Mouse (Mus musculus) liver, embryonic 13.5 days (tissue): Measurements from ENCODE around the gene Evi5l. TPM values are rescaled to one million over a fixed set of nuclear protein-coding genes. Genes with fewer than 3 reads are reported as not detected.
A peak's percentile ranks its signal among the peaks of the same experiment; 100 is the strongest.

ENCODE experiments used
- ATAC-seq: fragments of 200-750 bp; cut with Nextera tagmentation; 2 replicates; pipeline ENCODE4 v1.8.0; 2017; ENCODE audit warnings: low read depth, mild to moderate bottlenecking, moderate number of reproducible peaks, moderate library complexity
- DNase-seq: peaks from one replicate; pipeline ENCODE4 v3.0.0; 2022
- H3K27ac ChIP-seq: fragments of 300-500 bp; sonication (generic); 2 replicates; pipeline ENCODE4 v1.5.1; 2015; ENCODE audit warnings: moderate library complexity, mild to moderate bottlenecking, inconsistent platforms
- H3K27me3 ChIP-seq: fragments of 300-500 bp; sonication (generic); 2 replicates; pipeline ENCODE4 v1.6.1; 2015; ENCODE audit warnings: mild to moderate bottlenecking, inconsistent platforms
- H3K36me3 ChIP-seq: fragments of 300-500 bp; sonication (generic); 2 replicates; pipeline ENCODE4 v1.6.1; 2015; ENCODE audit warnings: mild to moderate bottlenecking, inconsistent platforms
- H3K4me1 ChIP-seq: fragments of 300-500 bp; sonication (generic); replicated peaks from 2 replicates; pipeline ENCODE4 v1.6.1; 2015; ENCODE audit warnings: inconsistent platforms
- H3K4me2 ChIP-seq: fragments of 300-500 bp; sonication (generic); 2 replicates; pipeline ENCODE4 v1.6.1; 2015; ENCODE audit warnings: inconsistent platforms, mild to moderate bottlenecking, moderate library complexity
- H3K4me3 ChIP-seq: fragments of 300-500 bp; sonication (generic); replicated peaks from 2 replicates; pipeline ENCODE4 v1.5.1; 2015; ENCODE audit warnings: mild to moderate bottlenecking, inconsistent platforms
- H3K9ac ChIP-seq: fragments of 300-500 bp; sonication (generic); 2 replicates; pipeline ENCODE4 v1.6.1; 2015; ENCODE audit warnings: mild to moderate bottlenecking, inconsistent platforms
- H3K9me3 ChIP-seq: fragments of 300-500 bp; sonication (generic); replicated peaks from 2 replicates; pipeline ENCODE4 v1.6.1; 2016; ENCODE audit warnings: inconsistent platforms
- WGBS: fragments of 180-500 bp; shearing (Covaris S2); methylation state at CpG from one replicate; pipeline ENCODE4 v1.1.7; 2015; ENCODE audit not compliant: insufficient replicate concordance; 5-methylcytosine and 5-hydroxymethylcytosine counted together
- polyA plus RNA-seq: library from polyadenylated mRNA; unstranded; fragments of >200 nt; fragmentation: Nextera tagmentation; extraction: Ambion mirVana; gene quantifications from 2 replicates; pipeline ENCODE4 v1.2.1, GENCODE M21; 2015

Gene Evi5l
- polyA plus RNA-seq, 1 experiment from 2014 or later: 5.6 TPM

GRCm38 (mm10) chr8:4206182-4207015, 40.0 kb downstream of the Evi5l start:
- Histone ChIP-seq H3K9me3 (no peaks in the 10 kb centered on the region), H3K4me3 (peak overlapping the region; percentile 33), H3K4me2 (peak overlapping the region; percentile 52), H3K4me1 (peaks cover 20% of the 10 kb centered on the region), H3K9ac (0 out of 2 replicates have a peak overlapping the region, but pooled peaks have one; percentile 17), H3K27ac (no peak overlapping the region), H3K36me3 (no peaks in the 10 kb centered on the region), H3K27me3 (peaks cover 70% of the 10 kb centered on the region)
- no peak for DNase-seq
- peak; percentile 75 for ATAC-seq
- 15% methylated on average over 44 of the region's 44 CpGs for WGBS

- Histone ChIP-seq H3K4me3 (0 out of 2 replicates have a peak overlapping the region, but pooled peaks have one; percentile 33), H3K27ac (no peak overlapping the region)
These were observed 40.6 kb downstream of the Evi5l start for GRCm38 (mm10) chr8:4207016-4207350.

GRCm38 (mm10) chr8:4211097-4211496, 44.7 kb downstream of the Evi5l start:
- Histone ChIP-seq H3K36me3 (no peaks in the 10 kb centered on the region), H3K27me3 (peaks cover 78% of the 10 kb centered on the region), H3K4me3 (no peak overlapping the region), H3K27ac (no peak overlapping the region), H3K4me1 (peaks cover 32% of the 10 kb centered on the region), H3K9me3 (no peaks in the 10 kb centered on the region), H3K4me2 (no peak overlapping the region), H3K9ac (no peak overlapping the region)
- 61% methylated on average over 6 of the region's 6 CpGs for WGBS
- DNase-seq: no peak
- ATAC-seq: no peak

More at GRCm38 (mm10) chr8:4207016-4207350, 40.6 kb downstream of the Evi5l start:
- no peak overlapping the region for H3K9ac ChIP-seq
- peaks cover 71% of the 10 kb centered on the region for H3K27me3 ChIP-seq
- peak overlapping the region; percentile 52 for H3K4me2 ChIP-seq
- ATAC-seq (no peak), DNase-seq (no peak)
- no peaks in the 10 kb centered on the region for H3K36me3 ChIP-seq
- H3K9me3 ChIP-seq: no peaks in the 10 kb centered on the region
- 49% methylated on average over 2 of the region's 2 CpGs for WGBS
- peaks cover 20% of the 10 kb centered on the region for H3K4me1 ChIP-seq

GRCm38 (mm10) chr8:4212809-4213209, 46.4 kb downstream of the Evi5l start:
- Histone ChIP-seq H3K27ac (no peak overlapping the region), H3K9ac (peak overlapping the region; percentile 26; the same call in 1 of the 2 replicates), H3K4me3 (peak overlapping the region; percentile 50), H3K4me1 (peaks cover 25% of the 10 kb centered on the region), H3K4me2 (peak overlapping the region; percentile 67), H3K9me3 (no peaks in the 10 kb centered on the region), H3K36me3 (no peaks in the 10 kb centered on the region), H3K27me3 (peaks cover 78% of the 10 kb centered on the region)
- DNase-seq (no peak), ATAC-seq (peak; percentile 24)
- WGBS: 2% methylated on average over 25 of the region's 25 CpGs

GRCm38 (mm10) chr8:4213210-4214005, 47.0 kb downstream of the Evi5l start:
- Histone ChIP-seq H3K27ac (0 out of 2 replicates have a peak overlapping the region, but pooled peaks have one; percentile 23), H3K4me1 (peaks cover 25% of the 10 kb centered on the region), H3K9ac (peak overlapping the region; percentile 41), H3K4me2 (peak overlapping the region; percentile 67), H3K4me3 (peak overlapping the region; percentile 50), H3K27me3 (peaks cover 78% of the 10 kb centered on the region), H3K9me3 (no peaks in the 10 kb centered on the region), H3K36me3 (no peaks in the 10 kb centered on the region)
- WGBS: 2% methylated on average over 18 of the region's 18 CpGs
- ATAC-seq (peak; percentile 59), DNase-seq (no peak)

- Histone ChIP-seq H3K4me2 (peak overlapping the region; percentile 67), H3K27ac (no peak overlapping the region), H3K4me1 (peaks cover 25% of the 10 kb centered on the region), H3K9ac (peak overlapping the region; percentile 41), H3K4me3 (peak overlapping the region; percentile 50), H3K36me3 (no peaks in the 10 kb centered on the region), H3K27me3 (peaks cover 84% of the 10 kb centered on the region), H3K9me3 (no peaks in the 10 kb centered on the region)
- ATAC-seq (peak; percentile 77), DNase-seq (peak; percentile 49)
- WGBS: 4% methylated on average over 33 of the region's 33 CpGs
These were observed 47.9 kb downstream of the Evi5l start for GRCm38 (mm10) chr8:4214006-4214980.

GRCm38 (mm10) chr8:4216296-4216695, 49.9 kb downstream of the Evi5l start:
- Histone ChIP-seq H3K4me2 (peak overlapping the region; percentile 67), H3K36me3 (no peaks in the 10 kb centered on the region), H3K27me3 (peaks cover 69% of the 10 kb centered on the region), H3K27ac (no peak overlapping the region), H3K9ac (no peak overlapping the region), H3K4me3 (0 out of 2 replicates have a peak overlapping the region, but pooled peaks have one; percentile 43), H3K4me1 (peaks cover 25% of the 10 kb centered on the region), H3K9me3 (no peaks in the 10 kb centered on the region)
- 11% methylated on average over 18 of the region's 18 CpGs for WGBS
- DNase-seq (no peak), ATAC-seq (no peak)

GRCm38 (mm10) chr8:4216791-4217621, 50.6 kb downstream of the Evi5l start, which contains the start of gene Prr36:
TSS of gene Prr36 (minus strand) at chr8:4217459.
- 5% methylated on average over 44 of the region's 44 CpGs for WGBS
- Histone ChIP-seq H3K27me3 (peaks cover 67% of the 10 kb centered on the region), H3K4me3 (peak within 1 kb of the TSS; percentile 43), H3K4me1 (peaks cover 25% of the 10 kb centered on the region), H3K27ac (no peak within 1 kb of the TSS), H3K4me2 (peak within 1 kb of the TSS; percentile 67), H3K9me3 (no peaks in the 10 kb centered on the region), H3K36me3 (no peaks in the 10 kb centered on the region), H3K9ac (no peak within 1 kb of the TSS)
- DNase-seq: no peak
- no peak for ATAC-seq

- Histone ChIP-seq H3K27ac (no peak overlapping the region), H3K27me3 (peaks cover 61% of the 10 kb centered on the region), H3K9ac (no peak overlapping the region), H3K4me3 (no peak overlapping the region), H3K4me1 (peaks cover 6% of the 10 kb centered on the region), H3K36me3 (no peaks in the 10 kb centered on the region), H3K9me3 (no peaks in the 10 kb centered on the region), H3K4me2 (no peak overlapping the region)
- ATAC-seq (no peak), DNase-seq (no peak)
- WGBS: 66% methylated on average over 3 of the region's 3 CpGs
These were observed 53.2 kb downstream of the Evi5l start for GRCm38 (mm10) chr8:4219617-4220016.

GRCm38 (mm10) chr8:4222059-4222458, 55.7 kb downstream of the Evi5l start:
- Histone ChIP-seq H3K4me2 (no peak overlapping the region), H3K36me3 (no peaks in the 10 kb centered on the region), H3K4me1 (peaks cover 7% of the 10 kb centered on the region), H3K27me3 (peaks cover 61% of the 10 kb centered on the region), H3K9me3 (no peaks in the 10 kb centered on the region), H3K9ac (no peak overlapping the region), H3K4me3 (no peak overlapping the region), H3K27ac (no peak overlapping the region)
- ATAC-seq: no peak
- DNase-seq: no peak
